Mouse (Mus musculus): ENCODE results near the gene Sorcs2.

Sorcs2 gene

GRCm38 (mm10) chr5:36003797-36004196, 394.1 kb downstream of the Sorcs2 start:
- no peak for DNase-seq (ENCODE audit: low read depth)

GRCm38 (mm10) chr5:35989986-35990735, 407.8 kb downstream of the Sorcs2 start:
- DNase-seq (ENCODE audit: low read depth), result no peak

DNA sequence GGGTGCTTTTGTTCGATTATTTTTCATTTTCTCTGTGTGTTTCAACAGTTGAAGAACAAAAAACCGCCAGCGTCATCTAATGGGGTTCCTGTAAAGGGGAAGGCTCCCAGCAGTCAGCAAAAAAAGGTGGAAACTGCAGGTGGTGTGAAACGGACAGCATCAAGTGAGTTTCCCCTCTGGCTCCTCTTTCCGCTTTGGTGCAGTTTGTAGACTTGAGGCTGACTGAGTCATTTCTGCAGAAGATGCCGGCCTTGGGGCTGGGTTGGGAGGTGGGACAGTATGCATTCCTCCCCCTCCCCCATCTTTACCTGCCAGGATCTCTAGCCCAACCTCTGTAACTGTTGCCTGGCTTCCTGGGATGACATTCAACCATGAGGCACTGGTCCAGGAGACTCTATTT, 408.4 kb downstream of the Sorcs2 start:
- no peak for DNase-seq (ENCODE audit: low read depth)

DNA sequence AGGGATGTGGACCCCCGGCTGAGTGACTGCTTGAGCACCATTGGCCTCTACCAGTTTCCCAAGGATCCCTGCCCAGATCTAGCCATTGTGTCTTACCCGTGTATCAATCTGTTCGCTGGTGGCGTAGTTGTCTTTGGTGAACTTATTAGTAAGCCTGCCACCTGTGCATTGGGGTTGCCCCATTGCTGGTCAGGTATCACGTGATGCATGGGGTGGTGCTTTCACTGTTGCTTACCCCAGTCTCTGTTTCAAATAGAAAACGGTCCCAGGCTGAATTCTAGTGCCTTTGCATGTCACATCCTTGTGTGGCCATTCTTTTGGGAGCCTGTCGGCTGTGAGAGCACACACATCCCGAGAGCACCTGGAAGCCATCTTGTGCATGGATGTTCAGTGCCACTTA, 409.9 kb downstream of the Sorcs2 start:
- no peak for DNase-seq (ENCODE audit: low read depth)

DNA sequence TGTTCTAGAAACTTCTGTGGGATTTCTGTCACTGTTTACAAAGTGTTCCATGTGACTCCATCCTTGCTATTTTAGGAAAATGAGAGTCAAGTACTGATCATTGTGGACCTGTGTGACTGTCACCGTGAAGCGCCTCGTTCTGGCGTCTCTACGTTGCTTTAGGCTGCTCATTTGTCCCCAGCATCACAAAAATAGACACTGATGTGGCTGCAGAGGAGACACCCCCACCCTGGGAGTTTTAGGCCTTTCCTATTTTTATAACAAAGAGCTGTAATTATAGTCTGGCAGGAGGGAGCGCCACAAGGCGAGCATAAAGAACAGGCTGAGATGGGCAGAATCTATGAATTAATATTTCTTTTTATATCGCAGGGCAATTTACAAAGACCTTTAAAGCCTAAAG, 412.3 kb downstream of the Sorcs2 start:
- DNase-seq (ENCODE audit: low read depth), result no peak

DNA sequence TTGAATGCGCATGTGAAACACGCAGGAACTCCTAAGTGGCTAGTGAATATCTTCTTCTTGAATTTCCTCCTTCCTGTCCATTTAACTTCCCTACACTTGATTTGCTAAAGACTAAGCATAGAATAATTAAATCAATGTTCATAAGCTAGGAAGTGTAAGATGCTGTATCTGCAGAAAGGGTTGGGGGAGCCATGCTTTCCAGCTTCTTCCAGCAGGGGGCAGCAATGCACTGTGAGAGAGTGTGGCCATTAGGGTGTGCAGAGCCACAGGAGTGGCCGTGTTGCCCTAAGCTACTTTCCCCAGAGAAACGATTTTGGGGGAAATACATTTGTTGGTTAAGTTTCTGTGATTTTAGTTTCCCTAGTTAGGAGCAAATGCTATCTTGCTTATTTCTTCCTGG, 416.0 kb downstream of the Sorcs2 start:
- peak; percentile 33 for DNase-seq (ENCODE audit: low read depth)

- no peak for DNase-seq (ENCODE audit: low read depth)
Observed at GRCm38 (mm10) chr5:35981341-35981740, 416.6 kb downstream of the Sorcs2 start.

DNA sequence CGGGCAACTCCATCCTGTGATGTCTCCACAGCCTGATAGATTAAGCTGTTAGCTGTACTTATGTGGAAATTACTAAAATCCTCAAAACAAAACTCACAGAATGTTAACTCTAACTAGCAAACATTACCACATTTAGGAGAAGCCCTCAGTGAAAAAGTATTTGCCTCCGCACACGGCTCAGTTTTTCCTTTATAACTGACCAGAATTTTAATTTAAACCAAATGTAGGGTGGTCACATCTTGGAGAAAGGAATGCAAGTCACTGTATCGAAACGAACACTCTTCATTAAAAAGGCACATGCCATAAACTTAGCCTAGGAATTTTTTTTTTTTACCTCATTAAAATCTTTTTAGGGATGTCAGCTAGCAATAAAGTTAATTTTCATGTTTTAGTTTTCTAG, 417.4 kb downstream of the Sorcs2 start:
- no peak for DNase-seq (ENCODE audit: low read depth)

GRCm38 (mm10) chr5:35975681-35976080, 422.3 kb downstream of the Sorcs2 start:
- DNase-seq (ENCODE audit: low read depth), result peak; percentile 24

DNA sequence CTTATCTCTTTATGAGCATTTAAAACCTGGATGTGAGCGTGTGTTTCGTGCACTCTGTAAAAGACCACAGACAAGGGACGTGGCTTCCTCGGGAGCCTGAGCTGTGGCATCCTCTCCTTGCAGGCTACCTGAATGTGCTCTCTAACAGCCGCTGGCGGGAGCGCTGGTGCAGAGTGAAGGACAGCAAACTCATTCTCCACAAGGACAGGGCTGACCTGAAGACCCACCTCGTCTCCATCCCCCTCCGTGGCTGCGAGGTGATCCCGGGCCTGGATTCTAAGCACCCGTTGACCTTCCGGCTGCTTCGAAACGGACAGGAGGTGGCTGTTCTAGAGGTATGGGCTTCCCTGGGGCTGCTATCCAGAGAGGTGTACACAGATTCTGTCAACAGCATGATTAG, 423.7 kb downstream of the Sorcs2 start:
- DNase-seq (ENCODE audit: low read depth), result no peak

DNA sequence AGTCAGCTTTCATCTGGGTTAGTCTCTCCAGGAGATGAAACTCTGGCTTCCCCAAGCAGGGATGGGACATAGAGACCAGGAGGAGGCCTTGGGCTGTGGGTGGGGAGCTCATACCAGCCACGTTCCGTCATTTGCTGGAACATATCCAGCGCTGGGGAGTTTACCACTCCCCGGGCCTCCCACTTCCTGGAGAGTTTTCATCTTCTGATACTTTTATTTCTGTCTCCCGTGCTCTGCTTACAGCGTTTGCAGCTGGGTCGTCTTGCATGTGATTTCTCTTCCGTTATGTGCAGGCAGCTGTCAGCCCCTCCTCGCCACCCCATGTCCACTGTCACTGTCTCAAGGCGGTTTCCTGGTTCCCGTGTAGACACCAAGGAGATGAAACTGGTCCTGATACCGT, 424.1 kb downstream of the Sorcs2 start:
- DNase-seq (ENCODE audit: low read depth), result no peak

- DNase-seq (ENCODE audit: low read depth), result no peak
Observed at GRCm38 (mm10) chr5:35972739-35973138, 425.2 kb downstream of the Sorcs2 start.

DNA sequence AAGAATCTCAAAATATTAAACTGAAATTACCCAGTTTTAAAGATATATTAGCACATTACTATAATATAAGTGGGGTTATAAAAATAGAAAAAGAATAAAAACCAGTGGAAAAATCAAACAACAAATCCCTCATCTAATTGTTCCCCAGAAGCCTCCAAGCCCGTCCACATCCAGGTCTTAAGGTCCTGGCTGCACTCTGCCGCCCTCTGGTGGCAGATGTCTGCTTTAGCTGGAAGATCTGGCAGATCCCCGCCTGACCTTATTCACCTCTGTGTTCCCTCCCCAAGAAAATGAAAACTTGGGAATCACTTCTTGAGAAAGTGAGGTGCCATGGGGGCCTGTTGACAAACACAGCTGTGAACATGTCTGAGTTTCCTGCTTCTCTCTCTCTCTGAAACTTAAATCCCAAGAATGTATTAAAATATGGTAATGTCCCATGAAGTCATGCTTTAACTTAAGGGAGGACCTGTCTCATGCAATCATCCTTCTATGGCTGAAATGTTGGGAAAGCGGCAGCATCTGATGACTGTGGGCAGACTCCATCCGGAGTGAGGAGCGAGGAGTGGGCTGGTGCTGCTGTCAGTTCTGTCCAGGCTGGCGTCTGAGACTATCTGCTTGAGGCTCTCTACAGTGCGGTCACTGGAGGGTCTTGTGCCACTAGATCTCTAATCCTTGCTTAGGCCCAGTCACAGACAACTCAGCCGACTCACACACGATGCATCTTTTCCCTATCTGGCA, 425.9 kb downstream of the Sorcs2 start:
- peak; percentile 38 for DNase-seq (ENCODE audit: low read depth)

DNA sequence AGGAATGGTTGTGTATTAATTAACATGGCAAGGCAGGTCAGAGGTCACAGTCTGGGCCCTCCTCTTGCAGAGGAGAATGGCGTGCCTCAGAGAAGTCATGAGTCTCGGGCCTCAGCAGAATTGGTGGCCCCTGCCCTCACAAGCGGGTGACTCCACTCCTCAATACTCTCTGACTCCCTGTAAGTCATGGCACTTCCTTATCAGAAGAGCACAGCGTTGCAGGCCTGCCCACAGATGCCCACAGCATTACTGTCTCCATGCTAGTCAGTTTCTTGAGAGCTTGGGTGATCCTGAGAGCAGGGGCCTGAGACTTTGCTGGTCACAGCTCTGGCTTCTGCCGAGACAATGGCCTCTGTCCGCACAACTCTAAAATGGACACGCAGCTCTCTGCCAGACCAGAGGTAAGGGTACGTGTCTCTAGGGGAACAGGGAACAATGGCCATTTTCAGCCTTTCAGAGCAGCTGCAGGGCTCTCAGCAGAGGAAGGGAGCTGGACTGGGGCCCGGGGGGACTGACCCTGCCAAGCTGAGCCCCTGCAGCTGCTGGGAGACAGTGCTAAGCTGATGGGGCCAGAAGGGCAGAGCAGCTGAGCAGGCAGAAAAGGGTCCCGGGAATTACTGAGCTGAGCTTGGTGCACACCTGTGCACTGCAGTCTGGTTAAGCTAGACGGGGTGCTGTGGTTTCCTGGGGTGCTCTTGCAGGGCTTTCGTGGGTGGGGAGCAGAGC, 427.4 kb downstream of the Sorcs2 start:
- no peak for DNase-seq (ENCODE audit: low read depth)

DNA sequence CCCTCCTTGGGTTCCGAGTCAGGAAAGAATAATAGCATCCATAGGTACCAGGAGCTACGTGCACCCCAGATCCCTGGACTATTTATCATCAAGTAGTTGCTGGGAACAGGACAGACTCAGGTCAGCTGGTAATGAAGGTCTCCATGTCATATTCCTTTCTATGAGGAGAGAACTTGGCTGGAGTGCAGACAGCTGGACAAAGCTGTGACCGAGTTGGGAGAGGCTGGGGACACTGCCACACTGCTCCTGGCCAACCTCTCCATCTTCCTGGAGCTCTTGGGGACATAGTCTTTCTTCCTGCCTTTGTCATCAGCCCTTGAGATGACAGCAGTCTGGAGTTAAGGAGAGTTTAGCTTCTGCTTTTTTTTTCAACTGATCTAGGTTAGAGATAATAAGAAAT, 428.1 kb downstream of the Sorcs2 start:
- DNase-seq (ENCODE audit: low read depth), result no peak
